Mouse (Mus musculus): ENCODE measurements around the gene Thada. TPM values are rescaled to one million over a fixed set of nuclear protein-coding genes. Genes with fewer than 3 reads are reported as not detected.
A peak's percentile ranks its signal among the peaks of the same experiment; 100 is the strongest.

Gene Thada
- polyA plus RNA-seq, 1 experiment from 2014 or later = 10.8 TPM

- ATAC-seq (replicated peaks; ENCODE audit: low FRiP score, low TSS enrichment, low read depth) (no peak), DNase-seq (ENCODE audit: low spot score) (no peak)
- H3K27ac ChIP-seq (ENCODE audit: low read depth) = no peak overlapping the region
- H3K9me3 ChIP-seq (ENCODE audit: control insufficient read depth, low read length) = no peaks in the 10 kb centered on the region
- H3K4me2 ChIP-seq (ENCODE audit: low read length) = no peak overlapping the region
- no peaks in the 10 kb centered on the region for H3K36me3 ChIP-seq (ENCODE audit: control insufficient read depth, insufficient read depth, low read length)
- no peak overlapping the region for H3K9ac ChIP-seq (ENCODE audit: low read length)
- H3K27me3 ChIP-seq (replicated peaks; ENCODE audit: control insufficient read depth, insufficient read depth, low read length) = no peaks in the 10 kb centered on the region
- WGBS = 60% methylated on average over 12 of the region's 12 CpGs
- H3K4me1 ChIP-seq (replicated peaks; ENCODE audit: control insufficient read depth, insufficient read depth, low read length) = peaks cover 23% of the 10 kb centered on the region
- H3K4me3 ChIP-seq (ENCODE audit: low read depth, low read length) = no peak overlapping the region
Observed at GRCm38 (mm10) chr17:84152976-84153786, 312.8 kb downstream of the Thada start.

DNA sequence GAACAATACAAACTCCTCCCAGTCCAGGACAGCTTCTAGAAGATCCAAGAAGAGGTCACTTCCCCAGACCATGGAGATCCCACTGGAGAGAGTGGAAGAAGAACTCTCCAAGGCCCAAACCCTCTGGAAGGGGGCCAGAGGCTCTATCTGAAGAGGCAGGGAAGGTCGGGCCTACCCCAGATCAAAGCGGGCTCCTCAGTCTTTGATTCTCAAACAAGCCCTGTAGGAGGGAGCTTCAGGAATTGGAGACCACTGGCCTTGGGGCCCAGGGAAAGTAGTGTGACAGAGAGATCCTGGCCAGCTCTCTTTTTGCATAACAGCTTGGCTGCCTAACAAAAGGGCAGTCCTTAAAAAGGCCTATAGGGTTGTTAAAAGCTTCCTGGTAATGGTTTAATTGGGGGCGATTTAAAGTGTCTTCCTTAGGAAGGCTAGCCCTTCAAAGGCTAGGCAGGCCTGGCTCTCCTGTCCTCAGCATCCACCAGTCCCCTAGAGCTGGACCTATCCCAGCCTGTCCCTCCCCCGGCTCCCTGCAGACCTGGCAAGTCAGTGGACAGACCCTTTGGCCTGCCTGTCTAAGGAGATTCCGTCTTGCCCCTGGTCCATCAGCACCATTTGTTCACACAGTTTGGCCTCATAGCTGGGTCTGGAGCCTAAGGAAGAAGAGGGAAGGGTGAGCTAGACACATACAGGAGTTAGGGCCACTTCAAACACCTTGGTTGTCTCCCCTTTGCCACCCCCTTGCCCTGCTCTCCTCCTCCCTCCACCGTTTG, 313.6 kb downstream of the Thada start:
- WGBS = 45% methylated on average over 6 of the region's 6 CpGs
- peaks cover 28% of the 10 kb centered on the region for H3K4me1 ChIP-seq (replicated peaks; ENCODE audit: control insufficient read depth, insufficient read depth, low read length)

DNA sequence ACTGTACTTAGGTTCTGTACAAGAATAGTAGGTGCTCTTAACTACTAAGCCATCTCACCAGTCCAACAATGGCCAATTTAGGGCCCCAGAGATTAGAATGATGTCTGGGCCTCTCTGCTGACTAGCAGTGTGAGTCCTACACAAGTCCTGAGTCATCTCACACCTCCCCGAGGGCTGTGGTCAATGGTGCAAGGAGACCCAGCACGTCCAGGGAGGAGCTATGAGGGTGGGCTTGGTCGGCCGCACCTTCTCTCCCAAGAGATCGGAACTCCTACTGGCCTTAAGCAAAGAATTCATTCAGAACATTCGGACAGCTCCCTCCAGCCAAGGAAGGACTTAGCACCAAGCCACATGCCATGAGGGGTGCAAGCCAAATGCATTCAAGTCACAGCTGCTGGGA, 314.7 kb downstream of the Thada start:
- WGBS = 65% methylated on average over 6 of the region's 6 CpGs
- Histone ChIP-seq H3K27ac (ENCODE audit: low read depth) (no peak overlapping the region), H3K4me2 (ENCODE audit: low read length) (no peak overlapping the region), H3K4me1 (replicated peaks; ENCODE audit: control insufficient read depth, insufficient read depth, low read length) (peaks cover 39% of the 10 kb centered on the region), H3K27me3 (replicated peaks; ENCODE audit: control insufficient read depth, insufficient read depth, low read length) (no peaks in the 10 kb centered on the region), H3K4me3 (ENCODE audit: low read depth, low read length) (no peak overlapping the region), H3K36me3 (ENCODE audit: control insufficient read depth, insufficient read depth, low read length) (no peaks in the 10 kb centered on the region), H3K9me3 (ENCODE audit: control insufficient read depth, low read length) (no peaks in the 10 kb centered on the region), H3K9ac (ENCODE audit: low read length) (no peak overlapping the region)
- DNase-seq (ENCODE audit: low spot score) (no peak), ATAC-seq (replicated peaks; ENCODE audit: low FRiP score, low TSS enrichment, low read depth) (no peak)

More for the DNA sequence above, 313.6 kb downstream of the Thada start:
- Histone ChIP-seq H3K9me3 (ENCODE audit: control insufficient read depth, low read length) (no peaks in the 10 kb centered on the region), H3K27me3 (replicated peaks; ENCODE audit: control insufficient read depth, insufficient read depth, low read length) (no peaks in the 10 kb centered on the region), H3K9ac (ENCODE audit: low read length) (no peak overlapping the region), H3K36me3 (ENCODE audit: control insufficient read depth, insufficient read depth, low read length) (no peaks in the 10 kb centered on the region), H3K4me3 (ENCODE audit: low read depth, low read length) (no peak overlapping the region), H3K27ac (ENCODE audit: low read depth) (no peak overlapping the region), H3K4me2 (ENCODE audit: low read length) (no peak overlapping the region)
- ATAC-seq (replicated peaks; ENCODE audit: low FRiP score, low TSS enrichment, low read depth) (no peak), DNase-seq (ENCODE audit: low spot score) (no peak)

DNA sequence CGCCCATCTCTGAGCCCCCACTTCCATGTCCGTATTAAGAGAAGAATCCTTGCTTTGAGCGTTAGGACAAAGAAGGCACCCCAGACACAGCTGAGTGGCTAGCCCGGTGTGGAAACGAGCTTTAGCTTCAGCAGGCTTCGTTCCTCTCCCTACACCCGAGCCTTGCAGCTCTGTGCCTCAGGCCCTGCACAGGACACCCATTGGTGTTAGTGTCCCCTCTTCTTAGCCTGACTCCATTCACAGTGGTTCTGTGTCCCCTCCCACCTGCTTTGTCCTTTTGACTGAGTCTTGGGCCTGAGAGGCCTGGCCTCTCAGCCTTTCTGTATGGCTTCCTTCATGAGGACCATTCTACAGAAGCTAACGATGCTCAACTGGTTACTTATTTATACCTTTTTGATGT, 315.7 kb downstream of the Thada start:
- no peaks in the 10 kb centered on the region for H3K27me3 ChIP-seq (replicated peaks; ENCODE audit: control insufficient read depth, insufficient read depth, low read length)
- peaks cover 47% of the 10 kb centered on the region for H3K4me1 ChIP-seq (replicated peaks; ENCODE audit: control insufficient read depth, insufficient read depth, low read length)
- H3K4me2 ChIP-seq (ENCODE audit: low read length) = no peak overlapping the region
- DNase-seq (ENCODE audit: low spot score) (no peak), ATAC-seq (replicated peaks; ENCODE audit: low FRiP score, low TSS enrichment, low read depth) (no peak)
- H3K27ac ChIP-seq (ENCODE audit: low read depth) = no peak overlapping the region
- 85% methylated on average over 8 of the region's 8 CpGs for WGBS
- H3K4me3 ChIP-seq (ENCODE audit: low read depth, low read length) = no peak overlapping the region
- H3K36me3 ChIP-seq (ENCODE audit: control insufficient read depth, insufficient read depth, low read length) = no peaks in the 10 kb centered on the region
- H3K9ac ChIP-seq (ENCODE audit: low read length) = no peak overlapping the region
- H3K9me3 ChIP-seq (ENCODE audit: control insufficient read depth, low read length) = no peaks in the 10 kb centered on the region

DNA sequence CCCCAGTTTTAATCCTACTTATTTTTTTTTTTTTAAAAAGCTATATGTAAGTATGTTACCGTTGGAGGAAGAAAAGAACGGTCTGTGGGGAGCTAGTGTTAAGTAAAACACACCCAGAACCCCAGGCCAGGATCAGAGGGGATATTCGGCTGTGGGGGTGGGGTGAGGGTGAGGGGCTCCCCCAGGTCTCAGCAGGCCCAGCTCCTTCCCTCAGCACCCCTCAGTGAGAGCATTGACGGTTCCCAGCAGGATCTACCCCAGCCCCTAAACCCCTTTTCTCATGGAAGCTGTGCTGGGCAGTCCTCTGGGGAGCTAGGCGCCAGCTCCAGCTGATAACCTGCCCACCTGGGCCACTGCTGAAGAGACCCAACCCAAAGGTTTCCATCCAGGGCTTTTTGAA, 316.4 kb downstream of the Thada start:
- Histone ChIP-seq H3K4me2 (ENCODE audit: low read length) (no peak overlapping the region), H3K27me3 (replicated peaks; ENCODE audit: control insufficient read depth, insufficient read depth, low read length) (no peaks in the 10 kb centered on the region), H3K9ac (ENCODE audit: low read length) (no peak overlapping the region), H3K27ac (ENCODE audit: low read depth) (no peak overlapping the region), H3K36me3 (ENCODE audit: control insufficient read depth, insufficient read depth, low read length) (no peaks in the 10 kb centered on the region), H3K4me1 (replicated peaks; ENCODE audit: control insufficient read depth, insufficient read depth, low read length) (peaks cover 44% of the 10 kb centered on the region), H3K4me3 (ENCODE audit: low read depth, low read length) (no peak overlapping the region), H3K9me3 (ENCODE audit: control insufficient read depth, low read length) (no peaks in the 10 kb centered on the region)
- DNase-seq (ENCODE audit: low spot score) = no peak
- ATAC-seq (replicated peaks; ENCODE audit: low FRiP score, low TSS enrichment, low read depth) = no peak
- WGBS = 54% methylated on average over 5 of the region's 5 CpGs

- Histone ChIP-seq H3K27me3 (replicated peaks; ENCODE audit: control insufficient read depth, insufficient read depth, low read length) (no peaks in the 10 kb centered on the region), H3K4me3 (ENCODE audit: low read depth, low read length) (no peak overlapping the region), H3K36me3 (ENCODE audit: control insufficient read depth, insufficient read depth, low read length) (no peaks in the 10 kb centered on the region), H3K4me2 (ENCODE audit: low read length) (no peak overlapping the region), H3K4me1 (replicated peaks; ENCODE audit: control insufficient read depth, insufficient read depth, low read length) (peaks cover 44% of the 10 kb centered on the region), H3K9me3 (ENCODE audit: control insufficient read depth, low read length) (no peaks in the 10 kb centered on the region), H3K9ac (ENCODE audit: low read length) (no peak overlapping the region), H3K27ac (ENCODE audit: low read depth) (peak overlapping the region; percentile 67)
- no peak for DNase-seq (ENCODE audit: low spot score)
- WGBS = 31% methylated on average over 11 of the region's 11 CpGs
- peak; percentile 63 for ATAC-seq (replicated peaks; ENCODE audit: low FRiP score, low TSS enrichment, low read depth)
Observed at GRCm38 (mm10) chr17:84148499-84149484, 317.2 kb downstream of the Thada start.

DNA sequence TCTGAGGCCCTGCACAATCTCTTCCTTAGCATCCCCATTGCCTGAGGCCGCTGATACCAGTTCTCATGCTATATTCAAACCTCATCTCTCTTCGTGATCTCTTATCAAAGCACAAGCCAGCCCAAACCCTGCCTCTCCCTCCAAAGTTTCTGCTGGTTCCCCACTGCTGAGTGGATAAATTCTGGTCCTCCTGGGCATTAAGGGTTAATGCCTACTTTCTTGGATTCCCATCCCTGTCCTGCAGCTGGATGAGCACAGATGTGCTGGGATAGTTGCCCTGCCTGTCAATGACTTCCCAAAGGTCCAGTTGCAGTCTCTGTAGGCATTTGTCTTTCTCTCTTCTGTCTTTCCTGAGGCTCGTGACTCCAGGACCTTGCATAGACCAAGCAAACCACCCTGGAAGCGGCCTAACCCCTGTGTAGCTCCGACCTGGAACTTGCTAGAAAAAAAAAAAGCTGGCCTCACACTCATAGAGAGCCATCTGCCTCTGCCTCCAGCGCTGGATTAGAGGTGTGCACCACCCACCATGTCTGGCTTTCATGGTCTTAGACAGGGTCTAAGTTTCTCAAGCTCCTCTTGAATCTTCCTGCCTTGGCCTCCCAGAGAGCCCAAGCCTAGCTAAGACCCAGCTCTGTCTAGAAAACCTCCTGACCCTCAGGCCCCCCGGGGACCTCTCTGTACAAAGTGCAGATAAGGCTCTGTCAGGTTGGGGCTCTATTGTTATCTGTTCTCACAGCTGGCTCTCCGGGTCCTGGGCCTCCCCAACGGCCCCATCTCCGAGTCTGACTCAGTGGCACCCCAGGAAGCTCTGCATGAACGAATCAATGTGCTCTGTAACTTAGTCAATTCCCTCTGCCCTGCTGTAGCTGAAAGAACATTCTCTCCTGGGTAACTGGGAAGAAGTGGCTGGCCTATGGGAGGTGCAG, 318.6 kb downstream of the Thada start:
- 60% methylated on average over 11 of the region's 11 CpGs for WGBS
- DNase-seq (ENCODE audit: low spot score) (no peak), ATAC-seq (replicated peaks; ENCODE audit: low FRiP score, low TSS enrichment, low read depth) (no peak)
- Histone ChIP-seq H3K9me3 (ENCODE audit: control insufficient read depth, low read length) (no peaks in the 10 kb centered on the region), H3K27me3 (replicated peaks; ENCODE audit: control insufficient read depth, insufficient read depth, low read length) (no peaks in the 10 kb centered on the region), H3K4me2 (ENCODE audit: low read length) (no peak overlapping the region), H3K27ac (ENCODE audit: low read depth) (no peak overlapping the region), H3K9ac (ENCODE audit: low read length) (no peak overlapping the region), H3K4me1 (replicated peaks; ENCODE audit: control insufficient read depth, insufficient read depth, low read length) (peaks cover 52% of the 10 kb centered on the region), H3K36me3 (ENCODE audit: control insufficient read depth, insufficient read depth, low read length) (no peaks in the 10 kb centered on the region), H3K4me3 (ENCODE audit: low read depth, low read length) (no peak overlapping the region)

Measured in intestine, embryonic 14.5 days (tissue).